Mouse (Mus musculus): ENCODE measurements around the gene Ube2q2. TPM values are rescaled to one million over a fixed set of nuclear protein-coding genes. Genes with fewer than 3 reads are reported as not detected.
"Not testable (repeated sequence)": the region's sequence is repeated elsewhere in the genome, so short reads cannot be mapped to it uniquely, and the experiment has no call there.

Gene Ube2q2
- polyA plus RNA-seq, 1 experiment = 8.9 TPM

DNA sequence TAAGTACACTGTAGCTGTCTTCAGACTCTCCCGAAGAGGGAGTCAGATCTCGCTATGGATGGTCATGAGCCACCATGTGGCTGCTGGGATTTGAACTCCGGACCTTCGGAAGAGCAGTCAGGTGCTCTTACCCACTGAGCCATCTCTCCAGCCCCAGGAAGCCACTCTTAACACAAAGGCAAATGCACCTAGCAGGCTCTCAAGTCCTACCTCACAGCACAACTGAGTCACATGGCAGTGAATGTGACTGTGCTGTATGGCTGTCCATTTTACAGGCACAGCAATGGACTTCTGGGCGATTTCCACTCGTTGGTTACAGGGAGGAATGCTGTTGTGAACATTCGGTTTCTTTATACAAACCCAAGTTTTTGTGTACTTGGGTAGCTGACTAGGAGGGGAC lies 83.9 kb downstream of the Ube2q2 start:
- no peaks in the 10 kb centered on the region for H3K36me3 ChIP-seq (ENCODE audit: control insufficient read depth, insufficient read depth)
- H3K79me2 ChIP-seq (ENCODE audit: control insufficient read depth, insufficient read depth) = no peaks in the 10 kb centered on the region
- no peak overlapping the region for H3K4me2 ChIP-seq (ENCODE audit: low read depth)
- no peak overlapping the region for H3ac ChIP-seq (ENCODE audit: control insufficient read depth, insufficient read length)
- TF ChIP-seq MYOG (IDR thresholded peaks at IDR 0.05; ENCODE audit: control insufficient read depth in 1 of 3, insufficient read depth in 1 of 3, insufficient read length in 2 of 3, low read depth in 2 of 3) = no peak
- TF ChIP-seq REST (IDR thresholded peaks at IDR 0.05; ENCODE audit: insufficient read depth, insufficient read length) = no peak
- TF ChIP-seq TCF12 (IDR thresholded peaks at IDR 0.05; ENCODE audit: insufficient read depth, poor library complexity, severe bottlenecking) = no peak
- no peak for TF ChIP-seq CEBPB (IDR thresholded peaks at IDR 0.05; ENCODE audit: insufficient read depth, poor library complexity, severe bottlenecking)
- no peak for TF ChIP-seq POLR2AphosphoS2 (IDR thresholded peaks at IDR 0.05; ENCODE audit: insufficient read length, low read depth)
- no peak for TF ChIP-seq MAX (IDR thresholded peaks at IDR 0.05; ENCODE audit: low read depth)
- no peak for TF ChIP-seq POLR2A (IDR thresholded peaks at IDR 0.05; ENCODE audit: insufficient read length, low read depth)
- TF ChIP-seq TCF3 (IDR thresholded peaks at IDR 0.05; ENCODE audit: insufficient read length, low read depth) = no peak
- TF ChIP-seq E2F4 (IDR thresholded peaks at IDR 0.05; ENCODE audit: insufficient read depth) = no peak
- no peak for TF ChIP-seq MYOD1 (IDR thresholded peaks at IDR 0.05; ENCODE audit: control insufficient read depth in 1 of 3, insufficient read length in 2 of 3, low read depth in 2 of 3)
- no peak for TF ChIP-seq USF1 (IDR thresholded peaks at IDR 0.05; ENCODE audit: low read depth)
- no peak for TF ChIP-seq SRF (IDR thresholded peaks at IDR 0.05; ENCODE audit: control insufficient read depth, insufficient read length, low read depth)
- H3K4me3 ChIP-seq = no peak overlapping the region
- peaks cover 3% of the 10 kb centered on the region for H3K27me3 ChIP-seq (ENCODE audit: control insufficient read depth, insufficient read depth, insufficient read length)

DNA sequence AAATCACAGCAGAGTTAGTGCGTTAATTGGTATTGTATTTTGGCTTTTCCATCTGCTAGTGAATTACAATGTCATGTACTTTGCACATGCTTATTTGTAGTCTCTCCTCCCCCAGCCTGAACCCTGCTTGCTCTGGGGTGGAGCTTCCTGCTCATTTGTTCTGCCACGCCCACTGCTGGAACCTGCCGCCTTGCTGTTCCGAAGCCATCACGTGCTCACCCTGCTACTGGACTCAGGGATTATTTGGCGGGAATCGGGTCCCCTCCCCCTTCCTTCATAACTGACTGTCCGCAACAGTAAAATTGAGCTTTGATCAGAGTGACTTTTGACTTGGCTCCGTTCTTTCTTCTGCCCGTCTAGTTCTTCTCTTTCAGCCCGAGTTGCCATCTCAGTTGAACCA lies 84.4 kb downstream of the Ube2q2 start:
- H3K27me3 ChIP-seq (ENCODE audit: control insufficient read depth, insufficient read depth, insufficient read length); H3K36me3 ChIP-seq (ENCODE audit: control insufficient read depth, insufficient read depth); H3K79me2 ChIP-seq (ENCODE audit: control insufficient read depth, insufficient read depth); H3K4me2 ChIP-seq (ENCODE audit: low read depth); H3ac ChIP-seq (ENCODE audit: control insufficient read depth, insufficient read length); H3K4me3 ChIP-seq: not testable (repeated sequence)

DNA sequence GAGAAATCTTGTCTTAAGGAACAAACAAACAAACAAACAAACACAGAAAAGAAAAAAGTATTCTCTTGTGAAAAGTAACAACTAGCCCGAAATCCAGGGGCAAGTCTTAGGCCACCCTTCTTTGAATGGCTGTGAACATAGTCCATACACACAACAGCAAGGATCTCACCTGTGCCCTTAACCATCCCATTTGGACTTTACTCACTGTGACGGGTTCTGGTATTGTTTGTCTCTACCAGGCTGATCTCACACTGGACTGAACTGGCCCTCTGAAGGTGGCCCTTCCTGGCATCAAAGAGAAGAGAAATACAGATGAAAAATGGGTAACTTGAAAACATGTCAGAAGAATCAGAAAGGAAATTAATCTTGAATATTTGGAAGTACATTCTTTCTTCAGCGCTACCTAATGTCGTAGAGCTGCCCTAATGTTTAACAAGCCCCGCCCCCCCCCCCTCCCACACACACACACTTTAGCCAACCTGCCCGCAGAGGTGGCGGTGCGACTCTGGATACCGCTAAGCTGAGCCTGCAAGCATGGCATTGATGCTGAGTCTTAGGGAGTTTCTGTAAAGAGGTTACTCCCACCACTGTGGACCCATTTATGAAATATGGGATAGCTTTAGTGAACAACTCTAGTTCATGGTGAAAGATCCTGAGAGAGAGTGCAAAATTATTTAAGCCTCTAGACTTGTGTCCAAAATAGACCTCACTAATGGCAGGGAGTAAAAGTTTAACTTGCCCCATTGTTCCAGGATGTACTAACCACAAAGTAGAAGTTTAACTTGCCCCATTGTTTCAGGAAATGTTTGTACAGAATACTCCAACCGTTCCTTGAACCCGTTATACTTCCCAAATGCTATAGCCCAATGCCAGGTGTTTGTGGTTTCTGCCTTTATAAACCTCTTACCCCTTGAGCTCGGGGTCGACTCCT lies 87.8 kb downstream of the Ube2q2 start:
- Histone ChIP-seq H3K79me2 (ENCODE audit: control insufficient read depth, insufficient read depth) (no peaks in the 10 kb centered on the region), H3K36me3 (ENCODE audit: control insufficient read depth, insufficient read depth) (no peaks in the 10 kb centered on the region), H3K4me2 (ENCODE audit: low read depth) (no peak overlapping the region), H3K4me3 (no peak overlapping the region), H3ac (ENCODE audit: control insufficient read depth, insufficient read length) (no peak overlapping the region), H3K27me3 (ENCODE audit: control insufficient read depth, insufficient read depth, insufficient read length) (peaks cover 14% of the 10 kb centered on the region)
- TF ChIP-seq SRF (IDR thresholded peaks at IDR 0.05; ENCODE audit: control insufficient read depth, insufficient read length, low read depth) (no peak), MAX (IDR thresholded peaks at IDR 0.05; ENCODE audit: low read depth) (no peak), POLR2AphosphoS2 (IDR thresholded peaks at IDR 0.05; ENCODE audit: insufficient read length, low read depth) (no peak)

DNA sequence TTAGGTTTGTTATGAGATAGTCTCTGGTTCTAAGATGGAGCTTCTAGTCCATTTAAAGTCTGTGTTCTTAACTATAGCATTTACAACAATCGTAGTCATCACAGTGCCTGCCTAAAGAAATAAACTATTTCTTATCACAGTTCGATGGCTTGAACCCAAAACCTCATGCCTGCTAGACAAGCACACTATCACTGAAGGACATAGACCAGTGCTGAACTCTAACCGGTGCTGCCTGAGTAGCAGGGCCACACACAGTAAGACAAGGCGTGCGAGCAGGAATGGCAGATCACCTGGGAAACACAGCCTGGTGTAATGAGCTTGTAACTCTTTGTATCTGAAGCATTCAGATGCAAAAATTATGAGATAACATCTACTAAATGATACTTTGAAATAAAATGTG lies 92.2 kb downstream of the Ube2q2 start:
- Histone ChIP-seq H3K79me2 (ENCODE audit: control insufficient read depth, insufficient read depth) (no peaks in the 10 kb centered on the region), H3K27me3 (ENCODE audit: control insufficient read depth, insufficient read depth, insufficient read length) (peaks cover 24% of the 10 kb centered on the region), H3K4me3 (no peak overlapping the region), H3ac (ENCODE audit: control insufficient read depth, insufficient read length) (no peak overlapping the region), H3K4me2 (ENCODE audit: low read depth) (no peak overlapping the region), H3K36me3 (ENCODE audit: control insufficient read depth, insufficient read depth) (no peaks in the 10 kb centered on the region)
- TF ChIP-seq TCF12 (IDR thresholded peaks at IDR 0.05; ENCODE audit: insufficient read depth, poor library complexity, severe bottlenecking) = no peak
- TF ChIP-seq SRF (IDR thresholded peaks at IDR 0.05; ENCODE audit: control insufficient read depth, insufficient read length, low read depth) = no peak
- TF ChIP-seq TCF3 (IDR thresholded peaks at IDR 0.05; ENCODE audit: insufficient read length, low read depth) = no peak
- TF ChIP-seq MYOG (IDR thresholded peaks at IDR 0.05; ENCODE audit: control insufficient read depth in 1 of 3, insufficient read depth in 1 of 3, insufficient read length in 2 of 3, low read depth in 2 of 3) = no peak
- no peak for TF ChIP-seq POLR2A (IDR thresholded peaks at IDR 0.05; ENCODE audit: insufficient read length, low read depth)
- no peak for TF ChIP-seq E2F4 (IDR thresholded peaks at IDR 0.05; ENCODE audit: insufficient read depth)
- TF ChIP-seq MYOD1 (IDR thresholded peaks at IDR 0.05; ENCODE audit: control insufficient read depth in 1 of 3, insufficient read length in 2 of 3, low read depth in 2 of 3) = no peak
- TF ChIP-seq REST (IDR thresholded peaks at IDR 0.05; ENCODE audit: insufficient read depth, insufficient read length) = no peak
- TF ChIP-seq POLR2AphosphoS2 (IDR thresholded peaks at IDR 0.05; ENCODE audit: insufficient read length, low read depth) = no peak

DNA sequence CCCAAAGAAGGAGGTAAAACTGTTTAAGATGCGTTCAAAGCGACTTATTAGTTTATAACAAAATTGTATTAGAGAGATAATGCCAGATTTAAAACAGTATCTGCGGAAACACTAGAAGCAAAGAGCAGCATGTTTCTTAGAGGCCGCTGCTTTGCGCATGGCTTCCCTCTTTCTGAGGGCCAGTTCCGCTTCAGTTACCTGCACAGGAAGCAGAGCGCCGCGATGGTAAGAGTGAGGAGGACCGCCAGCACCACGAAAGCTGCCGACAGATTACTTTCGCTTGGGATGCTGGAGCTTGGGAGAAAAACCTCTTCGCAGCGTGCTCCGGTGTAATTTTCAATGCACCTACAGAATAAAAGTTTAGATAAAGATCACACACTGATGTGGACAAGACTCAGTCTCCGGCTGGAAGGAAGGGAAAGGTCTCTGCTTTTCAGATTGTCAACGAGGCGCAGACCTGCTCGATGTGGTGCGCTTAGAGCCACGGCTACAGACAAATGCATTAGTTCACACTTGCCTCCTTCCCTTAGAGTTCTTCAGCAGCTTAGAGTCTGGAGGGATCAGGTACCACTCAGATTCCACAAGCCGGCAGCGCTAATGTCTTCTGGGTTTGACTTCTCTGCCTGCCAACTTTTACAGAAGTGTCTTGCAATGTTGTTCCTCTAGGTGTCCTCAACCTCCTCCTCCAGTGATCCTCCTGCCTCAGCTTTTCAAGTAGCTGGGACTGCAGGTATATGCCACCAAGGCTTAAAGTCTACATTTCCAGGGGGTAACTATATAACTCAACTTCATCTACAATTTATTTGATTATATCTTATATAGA lies 93.4 kb downstream of the Ube2q2 start:
- no peaks in the 10 kb centered on the region for H3K79me2 ChIP-seq (ENCODE audit: control insufficient read depth, insufficient read depth)
- H3K27me3 ChIP-seq (ENCODE audit: control insufficient read depth, insufficient read depth, insufficient read length) = peaks cover 24% of the 10 kb centered on the region
- H3K36me3 ChIP-seq (ENCODE audit: control insufficient read depth, insufficient read depth) = no peaks in the 10 kb centered on the region
- no peak overlapping the region for H3K4me2 ChIP-seq (ENCODE audit: low read depth)
- no peak overlapping the region for H3K4me3 ChIP-seq
- H3ac ChIP-seq (ENCODE audit: control insufficient read depth, insufficient read length) = no peak overlapping the region
- TF ChIP-seq MYOG (IDR thresholded peaks at IDR 0.05; ENCODE audit: control insufficient read depth in 1 of 3, insufficient read depth in 1 of 3, insufficient read length in 2 of 3, low read depth in 2 of 3) = no peak
- no peak for TF ChIP-seq TCF3 (IDR thresholded peaks at IDR 0.05; ENCODE audit: insufficient read length, low read depth)
- no peak for TF ChIP-seq CEBPB (IDR thresholded peaks at IDR 0.05; ENCODE audit: insufficient read depth, poor library complexity, severe bottlenecking)
- no peak for TF ChIP-seq SRF (IDR thresholded peaks at IDR 0.05; ENCODE audit: control insufficient read depth, insufficient read length, low read depth)
- no peak for TF ChIP-seq MYOD1 (IDR thresholded peaks at IDR 0.05; ENCODE audit: control insufficient read depth in 1 of 3, insufficient read length in 2 of 3, low read depth in 2 of 3)
- no peak for TF ChIP-seq E2F4 (IDR thresholded peaks at IDR 0.05; ENCODE audit: insufficient read depth)
- TF ChIP-seq REST (IDR thresholded peaks at IDR 0.05; ENCODE audit: insufficient read depth, insufficient read length) = no peak
- no peak for TF ChIP-seq POLR2AphosphoS2 (IDR thresholded peaks at IDR 0.05; ENCODE audit: insufficient read length, low read depth)
- TF ChIP-seq POLR2A (IDR thresholded peaks at IDR 0.05; ENCODE audit: insufficient read length, low read depth) = no peak
- TF ChIP-seq TCF12 (IDR thresholded peaks at IDR 0.05; ENCODE audit: insufficient read depth, poor library complexity, severe bottlenecking) = no peak
- no peak for TF ChIP-seq USF1 (IDR thresholded peaks at IDR 0.05; ENCODE audit: low read depth)
- no peak for TF ChIP-seq MAX (IDR thresholded peaks at IDR 0.05; ENCODE audit: low read depth)
